Mouse (Mus musculus): ENCODE data around the gene Rac2. TPM values are rescaled to one million over a fixed set of nuclear protein-coding genes. Genes with fewer than 3 reads are reported as not detected.

The Rac2 gene
- polyA plus RNA-seq, 1 experiment: not detected

GRCm38 (mm10) chr15:78524163-78524562 lies 48.4 kb downstream of the Rac2 start:
- H3K27ac ChIP-seq (ENCODE audit: insufficient read depth, low read depth, low read length): no peak overlapping the region
- WGBS: 96% methylated on average over 5 of the region's 5 CpGs
- no peak overlapping the region for H3K4me3 ChIP-seq (ENCODE audit: insufficient read depth, low read depth, low read length)
- H3K4me1 ChIP-seq (ENCODE audit: control insufficient read depth, insufficient read depth, low read length): peaks cover 8% of the 10 kb centered on the region
- TF ChIP-seq POLR2A (IDR thresholded peaks at IDR 0.05; ENCODE audit: insufficient read depth, low read depth, low read length): no peak
- TF ChIP-seq CTCF (IDR thresholded peaks at IDR 0.05; ENCODE audit: insufficient read depth, low read depth, low read length): no peak

GRCm38 (mm10) chr15:78521892-78522291 lies 50.7 kb downstream of the Rac2 start:
- Histone ChIP-seq H3K27ac (ENCODE audit: insufficient read depth, low read depth, low read length) (no peak overlapping the region), H3K4me3 (ENCODE audit: insufficient read depth, low read depth, low read length) (no peak overlapping the region), H3K4me1 (ENCODE audit: control insufficient read depth, insufficient read depth, low read length) (peaks cover 4% of the 10 kb centered on the region)
- TF ChIP-seq CTCF (IDR thresholded peaks at IDR 0.05; ENCODE audit: insufficient read depth, low read depth, low read length) (no peak), POLR2A (IDR thresholded peaks at IDR 0.05; ENCODE audit: insufficient read depth, low read depth, low read length) (no peak)
- WGBS: 87% methylated on average over 6 of the region's 6 CpGs

- no peak overlapping the region for H3K4me3 ChIP-seq (ENCODE audit: insufficient read depth, low read depth, low read length)
- TF ChIP-seq CTCF (IDR thresholded peaks at IDR 0.05; ENCODE audit: insufficient read depth, low read depth, low read length): no peak
- TF ChIP-seq POLR2A (IDR thresholded peaks at IDR 0.05; ENCODE audit: insufficient read depth, low read depth, low read length): no peak
- no peak overlapping the region for H3K27ac ChIP-seq (ENCODE audit: insufficient read depth, low read depth, low read length)
- H3K4me1 ChIP-seq (ENCODE audit: control insufficient read depth, insufficient read depth, low read length): peaks cover 4% of the 10 kb centered on the region
- 86% methylated on average over 8 of the region's 8 CpGs for WGBS
Measured at GRCm38 (mm10) chr15:78521331-78521730, 51.3 kb downstream of the Rac2 start.

- TF ChIP-seq POLR2A (IDR thresholded peaks at IDR 0.05; ENCODE audit: insufficient read depth, low read depth, low read length): no peak
- TF ChIP-seq CTCF (IDR thresholded peaks at IDR 0.05; ENCODE audit: insufficient read depth, low read depth, low read length): no peak
- 77% methylated on average over 13 of the region's 13 CpGs for WGBS
- peaks cover 4% of the 10 kb centered on the region for H3K4me1 ChIP-seq (ENCODE audit: control insufficient read depth, insufficient read depth, low read length)
- no peak overlapping the region for H3K27ac ChIP-seq (ENCODE audit: insufficient read depth, low read depth, low read length)
- H3K4me3 ChIP-seq (ENCODE audit: insufficient read depth, low read depth, low read length): no peak overlapping the region
Measured at GRCm38 (mm10) chr15:78520112-78520715, 52.4 kb downstream of the Rac2 start.

- WGBS: 59% methylated on average over 7 of the region's 7 CpGs
- no peak overlapping the region for H3K4me3 ChIP-seq (ENCODE audit: insufficient read depth, low read depth, low read length)
- no peak overlapping the region for H3K27ac ChIP-seq (ENCODE audit: insufficient read depth, low read depth, low read length)
- no peak for TF ChIP-seq CTCF (IDR thresholded peaks at IDR 0.05; ENCODE audit: insufficient read depth, low read depth, low read length)
- no peak for TF ChIP-seq POLR2A (IDR thresholded peaks at IDR 0.05; ENCODE audit: insufficient read depth, low read depth, low read length)
- H3K4me1 ChIP-seq (ENCODE audit: control insufficient read depth, insufficient read depth, low read length): peaks cover 6% of the 10 kb centered on the region
Measured at GRCm38 (mm10) chr15:78518221-78518620, 54.4 kb downstream of the Rac2 start.

GRCm38 (mm10) chr15:78515759-78516158 lies 56.8 kb downstream of the Rac2 start:
- Histone ChIP-seq H3K4me3 (ENCODE audit: insufficient read depth, low read depth, low read length) (no peak overlapping the region), H3K27ac (ENCODE audit: insufficient read depth, low read depth, low read length) (no peak overlapping the region), H3K4me1 (ENCODE audit: control insufficient read depth, insufficient read depth, low read length) (peaks cover 6% of the 10 kb centered on the region)
- 92% methylated on average over 6 of the region's 6 CpGs for WGBS
- TF ChIP-seq CTCF (IDR thresholded peaks at IDR 0.05; ENCODE audit: insufficient read depth, low read depth, low read length) (no peak), POLR2A (IDR thresholded peaks at IDR 0.05; ENCODE audit: insufficient read depth, low read depth, low read length) (no peak)

GRCm38 (mm10) chr15:78514393-78515146 lies 58.0 kb downstream of the Rac2 start:
- no peak; the same call in 1 of the 2 replicates for TF ChIP-seq CTCF (IDR thresholded peaks at IDR 0.05; ENCODE audit: insufficient read depth, low read depth, low read length)
- no peak for TF ChIP-seq POLR2A (IDR thresholded peaks at IDR 0.05; ENCODE audit: insufficient read depth, low read depth, low read length)
- Histone ChIP-seq H3K4me3 (ENCODE audit: insufficient read depth, low read depth, low read length) (no peak overlapping the region), H3K27ac (ENCODE audit: insufficient read depth, low read depth, low read length) (no peak overlapping the region), H3K4me1 (ENCODE audit: control insufficient read depth, insufficient read depth, low read length) (peaks cover 6% of the 10 kb centered on the region)
- WGBS: 31% methylated on average over 7 of the region's 7 CpGs

- H3K4me3 ChIP-seq (ENCODE audit: insufficient read depth, low read depth, low read length): no peak overlapping the region
- TF ChIP-seq POLR2A (IDR thresholded peaks at IDR 0.05; ENCODE audit: insufficient read depth, low read depth, low read length): no peak
- no peak for TF ChIP-seq CTCF (IDR thresholded peaks at IDR 0.05; ENCODE audit: insufficient read depth, low read depth, low read length)
- H3K4me1 ChIP-seq (ENCODE audit: control insufficient read depth, insufficient read depth, low read length): peaks cover 2% of the 10 kb centered on the region; the same call in 1 of the 2 replicates
- WGBS: 92% methylated on average over 14 of the region's 14 CpGs
- H3K27ac ChIP-seq (ENCODE audit: insufficient read depth, low read depth, low read length): no peak overlapping the region
Measured at GRCm38 (mm10) chr15:78513019-78513418, 59.6 kb downstream of the Rac2 start.

GRCm38 (mm10) chr15:78511951-78512350 lies 60.6 kb downstream of the Rac2 start:
- peaks cover 2% of the 10 kb centered on the region; the same call in 1 of the 2 replicates for H3K4me1 ChIP-seq (ENCODE audit: control insufficient read depth, insufficient read depth, low read length)
- no peak overlapping the region for H3K27ac ChIP-seq (ENCODE audit: insufficient read depth, low read depth, low read length)
- 90% methylated on average over 7 of the region's 7 CpGs for WGBS
- TF ChIP-seq CTCF (IDR thresholded peaks at IDR 0.05; ENCODE audit: insufficient read depth, low read depth, low read length): no peak
- TF ChIP-seq POLR2A (IDR thresholded peaks at IDR 0.05; ENCODE audit: insufficient read depth, low read depth, low read length): no peak
- H3K4me3 ChIP-seq (ENCODE audit: insufficient read depth, low read depth, low read length): no peak overlapping the region
